11 mouse cellular contexts compared by ENCODE assay signal in genomic region chr17:45769821-45770220, GRCm38 (mm10). TPM values are rescaled to one million over a fixed set of nuclear protein-coding genes. Genes with fewer than 3 reads are reported as not detected.
A peak's percentile ranks its signal among the peaks of the same experiment; 100 is the strongest.
DNase-seq lines count a peak whose midpoint lies in the region; ATAC-seq lines count a peak whose summit lies in the region.
"Had no signal": no experiment of that assay in that cellular context is flagged by ENCODE, and none has a peak within 500 bp of the region (broad histone marks: within the 10 kb centered on the region; RNA-seq: fewer than 3 reads in every experiment).

No protein-coding gene starts in this region.

- H3K27ac ChIP-seq in forebrain, embryonic 13.5 days = no peak overlapping the region
- H3K27ac ChIP-seq: hindbrain, embryonic 14.5 days had no signal

- H3K4me1 ChIP-seq in forebrain, embryonic 13.5 days = peaks cover 20% of the 10 kb centered on the region

- intact Hi-C loops in heart, postnatal 36 days (cut with DNase I) = loop anchor here (5.0 kb wide), 1 partner anchor 32 kb away; no protein-coding TSS in a partner anchor

- H3K9ac ChIP-seq in forebrain, embryonic 13.5 days = no peak overlapping the region
- H3K9ac ChIP-seq: hindbrain, embryonic 14.5 days had no signal

- H3K27me3 ChIP-seq in forebrain, embryonic 13.5 days = no peaks in the 10 kb centered on the region; the same call in 1 of the 2 replicates

- ATAC-seq in forebrain, embryonic 13.5 days = no peak

- no peaks in the 10 kb centered on the region for H3K36me3 ChIP-seq in forebrain, embryonic 13.5 days (ENCODE audit: poor library complexity, severe bottlenecking)

- H3K9me3 ChIP-seq in forebrain, embryonic 13.5 days (replicated peaks) = no peaks in the 10 kb centered on the region

- H3K4me3 ChIP-seq in forebrain, embryonic 13.5 days = no peak overlapping the region

- DNase-seq in gastrocnemius, adult 18-20 months (ENCODE audit: low spot score) = peak; percentile 57
- DNase-seq in gastrocnemius, postnatal 4 days (ENCODE audit: low spot score in 2 of 2) = no peak
- DNase-seq in urinary bladder, postnatal 14 days (ENCODE audit: low spot score) = peak; percentile 39
- no peak for DNase-seq in urinary bladder, adult 18-20 months (ENCODE audit: low spot score in 2 of 2)
- peak; percentile 44 to 53 for DNase-seq in heart, postnatal 36 days
- DNase-seq in right cerebral cortex, postnatal 25 days = no peak
- no peak for DNase-seq in embryo, embryonic 9.5 days (ENCODE audit: extremely low spot score)

- 87% methylated on average over 6 of the region's 6 CpGs for WGBS in forebrain, embryonic 13.5 days

- H3K4me2 ChIP-seq in forebrain, embryonic 13.5 days = no peak overlapping the region
- H3K4me2 ChIP-seq: hindbrain, embryonic 14.5 days had no signal

RNA-seq across cellular contexts. Expression of gene 1600014C23Rik, which starts 36.2 kb away (rescaled TPM):
- not detected for total RNA-seq in gastrocnemius, adult 18-20 months (2021)
- total RNA-seq in gastrocnemius, postnatal 4 days (2021) = not detected
- not detected for total RNA-seq in heart, postnatal 36 days (2021)
- polyA plus RNA-seq in forebrain, embryonic 13.5 days (2015; fragmentation: Nextera tagmentation; extraction: Ambion mirVana) = 0.48 TPM in 1 of 2 replicates, not detected in the other
- total RNA-seq: left cerebral cortex, adult 18-20 months had no signal
- polyA plus RNA-seq: hindbrain, embryonic 14.5 days; liver, embryonic 16.5 days had no signal

Comparison
In these comparisons a context has a peak if more than half of its experiments do, and no peak if none do; other contexts are left out.
1. DNase-seq: peak in gastrocnemius, adult 18-20 months (single experiment), urinary bladder, postnatal 14 days (single experiment) and heart, postnatal 36 days (2 of 2); none in gastrocnemius, postnatal 4 days (0 of 2), urinary bladder, adult 18-20 months (0 of 2), right cerebral cortex, postnatal 25 days (single experiment) and embryo, embryonic 9.5 days (single experiment).